Mouse (Mus musculus) lung, embryonic 14.5 days (tissue): ENCODE measurements at regions not wholly inside any gene's neighbourhood (a gene's known extent, or its start where the extent isn't known, plus 50 kb on each side); places are given as distances from the start of the nearest gene placed in this dataset.

ENCODE experiments used
- ATAC-seq: fragments of 200-750 bp; cut with Nextera tagmentation; 2 replicates; pipeline ENCODE4 v1.8.0; 2017; ENCODE audit warnings: mild to moderate bottlenecking, moderate TSS enrichment, moderate library complexity; ENCODE audit not compliant: insufficient read depth
- DNase-seq: peaks from one replicate; pipeline ENCODE4 v3.0.0-alpha.2; 2015
- H3K27ac ChIP-seq: fragments of 300-500 bp; sonication (generic); 2 replicates; pipeline ENCODE4 v1.5.1; 2014; ENCODE audit warnings: low read depth, mild to moderate bottlenecking, moderate library complexity
- H3K27me3 ChIP-seq: fragments of 300-500 bp; sonication (generic); 2 replicates; pipeline ENCODE4 v1.6.1; 2014; ENCODE audit warnings: low read length, control low read depth; ENCODE audit not compliant: insufficient read depth
- H3K36me3 ChIP-seq: fragments of 300-500 bp; sonication (generic); 2 replicates; pipeline ENCODE4 v1.6.1; 2014; ENCODE audit warnings: control low read depth; ENCODE audit not compliant: insufficient read depth
- H3K4me1 ChIP-seq: fragments of 300-500 bp; sonication (generic); 2 replicates; pipeline ENCODE4 v1.6.1; 2014; ENCODE audit warnings: antibody characterized with exemption, control low read depth; ENCODE audit not compliant: insufficient read depth
- H3K4me2 ChIP-seq: fragments of 300-500 bp; sonication (generic); 2 replicates; pipeline ENCODE4 v1.6.1; 2014; ENCODE audit warnings: mild to moderate bottlenecking
- H3K4me3 ChIP-seq: fragments of 300-500 bp; sonication (generic); 2 replicates; pipeline ENCODE4 v1.5.1; 2014; ENCODE audit warnings: low read depth, low read length
- H3K9ac ChIP-seq: fragments of 300-500 bp; sonication (generic); 2 replicates; pipeline ENCODE4 v1.6.1; 2014
- H3K9me3 ChIP-seq: fragments of 300-500 bp; sonication (generic); 2 replicates; pipeline ENCODE4 v1.6.1; 2016; ENCODE audit warnings: low read depth, low read length, control low read depth
- CTCF ChIP-seq: IDR thresholded peaks from 2 replicates; pipeline ENCODE4 v1.5.1; 2016; ENCODE audit warnings: antibody characterized with exemption, low read depth
- WGBS: fragments of 180-500 bp; shearing (Covaris S2); extraction: QIAGEN DNeasy Blood & Tissue Kit; methylation state at CpG from one replicate; pipeline ENCODE4 v1.1.7; 2014; 5-methylcytosine and 5-hydroxymethylcytosine counted together

DNA sequence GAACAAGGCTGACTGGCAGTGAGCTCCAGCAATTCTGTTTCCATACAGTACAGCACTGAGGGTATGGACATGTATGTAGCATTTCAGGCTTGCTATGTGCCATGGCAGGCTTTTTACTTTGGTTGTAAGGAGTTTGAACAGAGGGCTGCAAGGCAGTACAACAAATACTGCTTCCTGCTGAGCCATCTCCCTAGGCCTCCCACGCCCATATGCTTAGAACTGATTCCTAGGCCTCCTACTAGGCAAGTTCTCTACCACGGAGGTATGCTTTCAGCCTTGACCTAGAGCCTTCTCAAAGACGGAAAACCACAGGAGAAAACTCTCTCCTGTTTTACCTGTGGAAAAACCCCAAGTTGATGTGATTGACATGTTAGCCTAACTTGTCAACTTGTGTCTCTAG, 111.0 kb upstream of the Nsun6 start:
- Histone ChIP-seq H3K4me3 (no peak overlapping the region), H3K36me3 (no peaks in the 10 kb centered on the region), H3K27ac (no peak overlapping the region), H3K9ac (no peak overlapping the region), H3K4me2 (no peak overlapping the region), H3K27me3 (no peaks in the 10 kb centered on the region), H3K9me3 (no peaks in the 10 kb centered on the region), H3K4me1 (no peaks in the 10 kb centered on the region)
- 60% methylated on average over 3 of the region's 3 CpGs for WGBS
- ATAC-seq = no peak
- TF ChIP-seq CTCF = no peak
- DNase-seq = no peak

DNA sequence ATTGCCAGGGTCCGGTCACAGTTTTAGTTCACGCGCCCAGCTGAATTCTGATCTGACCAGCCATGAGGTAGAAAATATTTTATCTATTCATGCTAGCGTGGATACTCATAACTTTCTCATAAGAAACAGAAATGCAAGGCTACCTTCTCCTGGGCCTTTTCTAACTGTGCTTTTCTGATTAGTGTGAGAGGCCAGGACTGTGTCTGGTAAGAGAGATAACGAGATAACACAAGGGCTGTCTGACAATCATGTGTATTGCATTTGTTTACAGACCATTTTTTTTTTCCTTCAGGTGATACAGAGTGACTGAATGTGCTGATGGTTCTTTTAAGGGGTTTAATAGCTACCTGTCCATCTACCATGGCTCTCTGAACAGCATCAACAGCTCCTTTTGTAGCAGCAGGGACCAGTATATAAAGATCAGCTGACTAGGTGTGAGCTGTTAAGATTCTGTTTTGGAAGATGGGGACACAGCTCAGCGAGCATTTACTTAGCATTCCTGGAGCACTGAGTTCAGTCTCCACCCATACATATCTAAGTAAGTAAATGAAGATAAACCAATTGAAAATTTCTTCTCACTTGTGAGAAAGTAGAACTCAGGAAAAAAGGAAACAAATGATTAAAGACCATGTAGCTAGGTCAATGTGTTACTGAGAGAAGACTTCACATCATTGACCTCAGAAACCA, 109.0 kb upstream of the Nsun6 start:
- DNase-seq = no peak
- H3K27me3 ChIP-seq = no peaks in the 10 kb centered on the region
- H3K36me3 ChIP-seq = no peaks in the 10 kb centered on the region
- 76% methylated on average over 6 of the region's 6 CpGs for WGBS
- ATAC-seq = no peak
- H3K9me3 ChIP-seq = no peaks in the 10 kb centered on the region
- H3K27ac ChIP-seq = no peak overlapping the region
- H3K4me3 ChIP-seq = no peak overlapping the region
- no peak overlapping the region for H3K4me2 ChIP-seq
- H3K9ac ChIP-seq = no peak overlapping the region
- no peaks in the 10 kb centered on the region for H3K4me1 ChIP-seq
- TF ChIP-seq CTCF = no peak

DNA sequence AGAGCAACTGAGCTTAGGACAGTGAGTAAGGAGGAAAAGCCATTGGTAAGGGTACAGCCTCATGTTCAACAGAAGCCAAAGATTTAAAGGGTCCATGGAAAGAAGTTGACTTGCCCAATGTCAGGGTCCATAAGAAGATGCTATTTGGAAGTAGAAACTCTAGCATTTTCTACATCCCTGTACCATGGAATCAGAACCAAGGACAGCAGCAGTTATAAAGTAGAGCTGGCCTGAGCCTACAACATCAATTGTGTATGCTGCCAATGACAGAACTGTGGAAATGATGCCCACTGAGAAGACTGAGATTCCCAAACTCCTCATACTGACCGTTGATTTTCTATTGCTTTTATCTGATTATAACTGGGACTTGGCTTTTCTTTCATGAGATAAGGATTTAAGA, 107.0 kb upstream of the Nsun6 start:
- Histone ChIP-seq H3K36me3 (no peaks in the 10 kb centered on the region), H3K4me3 (no peak overlapping the region), H3K9ac (no peak overlapping the region), H3K27me3 (no peaks in the 10 kb centered on the region), H3K27ac (no peak overlapping the region), H3K9me3 (no peaks in the 10 kb centered on the region), H3K4me2 (no peak overlapping the region), H3K4me1 (no peaks in the 10 kb centered on the region)
- DNase-seq (peak; percentile 55), ATAC-seq (no peak)
- 86% methylated on average over 1 of the region's 1 CpGs for WGBS
- TF ChIP-seq CTCF = no peak

GRCm38 (mm10) chr2:15157622-15158021, 102.8 kb upstream of the Nsun6 start:
- no peak for TF ChIP-seq CTCF
- Histone ChIP-seq H3K4me3 (no peak overlapping the region), H3K27ac (no peak overlapping the region), H3K4me1 (no peaks in the 10 kb centered on the region), H3K36me3 (no peaks in the 10 kb centered on the region), H3K4me2 (no peak overlapping the region), H3K9ac (no peak overlapping the region), H3K9me3 (no peaks in the 10 kb centered on the region), H3K27me3 (no peaks in the 10 kb centered on the region)
- no peak for ATAC-seq
- DNase-seq = no peak

DNA sequence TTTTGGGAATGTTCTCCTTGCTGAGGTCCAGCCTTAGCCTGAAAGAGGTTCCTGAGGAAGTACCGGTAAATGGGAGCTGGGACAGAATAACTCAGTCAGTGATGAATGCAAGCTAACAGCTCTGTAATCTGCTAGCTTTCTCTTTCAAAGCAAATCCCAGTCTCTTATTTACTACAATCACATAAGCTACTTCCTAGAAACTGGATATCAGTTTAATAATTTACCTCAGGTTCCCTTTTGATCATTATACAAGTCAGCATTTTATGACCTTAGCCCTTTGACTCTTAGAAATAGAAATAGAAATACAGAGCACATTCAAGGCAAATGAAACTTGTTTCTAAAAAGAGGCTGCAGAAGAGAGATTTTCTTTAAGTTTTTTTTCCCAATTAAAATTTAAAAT, 96.0 kb upstream of the Nsun6 start:
- no peak overlapping the region for H3K4me2 ChIP-seq
- TF ChIP-seq CTCF = no peak
- H3K36me3 ChIP-seq = no peaks in the 10 kb centered on the region
- no peak overlapping the region for H3K4me3 ChIP-seq
- 95% methylated on average over 1 of the region's 1 CpGs for WGBS
- H3K9me3 ChIP-seq = no peaks in the 10 kb centered on the region
- H3K9ac ChIP-seq = no peak overlapping the region
- no peaks in the 10 kb centered on the region for H3K4me1 ChIP-seq
- no peak for ATAC-seq
- DNase-seq = no peak
- no peaks in the 10 kb centered on the region for H3K27me3 ChIP-seq
- H3K27ac ChIP-seq = no peak overlapping the region

GRCm38 (mm10) chr2:15148381-15148780, 93.5 kb upstream of the Nsun6 start:
- H3K4me2 ChIP-seq = no peak overlapping the region

DNA sequence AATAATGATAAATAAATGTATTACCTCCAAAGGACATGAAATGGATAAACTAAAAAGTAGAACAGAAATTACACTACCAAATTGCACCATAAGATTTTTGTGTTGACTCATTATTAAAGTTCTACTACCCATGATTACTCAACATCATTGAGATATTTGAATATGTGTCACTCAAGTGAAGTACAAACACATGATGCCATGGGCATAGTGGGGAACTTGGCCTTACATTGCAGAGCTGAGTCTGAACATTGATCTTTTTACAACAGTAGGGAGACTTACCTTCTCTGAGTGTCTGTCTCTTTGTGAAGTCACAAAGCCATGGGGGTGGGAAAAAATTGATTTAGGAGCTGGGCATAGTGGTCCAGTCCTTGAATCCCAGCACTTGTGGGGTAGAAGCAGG, 92.1 kb upstream of the Nsun6 start:
- H3K27me3 ChIP-seq = no peaks in the 10 kb centered on the region
- no peak for ATAC-seq
- no peak overlapping the region for H3K4me3 ChIP-seq
- H3K9me3 ChIP-seq = no peaks in the 10 kb centered on the region
- no peaks in the 10 kb centered on the region for H3K36me3 ChIP-seq
- no peak for TF ChIP-seq CTCF
- no peak overlapping the region for H3K27ac ChIP-seq
- H3K9ac ChIP-seq = no peak overlapping the region
- H3K4me2 ChIP-seq = no peak overlapping the region
- no peaks in the 10 kb centered on the region for H3K4me1 ChIP-seq
- DNase-seq = no peak

More at GRCm38 (mm10) chr2:15148381-15148780, 93.5 kb upstream of the Nsun6 start:
- Histone ChIP-seq H3K9ac (no peak overlapping the region), H3K4me3 (no peak overlapping the region), H3K9me3 (no peaks in the 10 kb centered on the region), H3K27ac (no peak overlapping the region), H3K36me3 (no peaks in the 10 kb centered on the region), H3K27me3 (no peaks in the 10 kb centered on the region), H3K4me1 (no peaks in the 10 kb centered on the region)
- WGBS = 49% methylated on average over 1 of the region's 1 CpGs
- TF ChIP-seq CTCF = no peak
- DNase-seq (no peak), ATAC-seq (no peak)

- ATAC-seq (no peak), DNase-seq (no peak)
- Histone ChIP-seq H3K4me3 (no peak overlapping the region), H3K9me3 (no peaks in the 10 kb centered on the region), H3K27me3 (no peaks in the 10 kb centered on the region), H3K36me3 (no peaks in the 10 kb centered on the region), H3K9ac (no peak overlapping the region), H3K27ac (no peak overlapping the region), H3K4me2 (no peak overlapping the region), H3K4me1 (no peaks in the 10 kb centered on the region)
- no peak for TF ChIP-seq CTCF
- WGBS = 60% methylated on average over 1 of the region's 1 CpGs
Observed at GRCm38 (mm10) chr2:15146414-15146813, 91.5 kb upstream of the Nsun6 start.
